Mouse (Mus musculus) gastrocnemius, adult 8-10 months (tissue): ENCODE results near the gene Man2a1. TPM values are rescaled to one million over a fixed set of nuclear protein-coding genes. Genes with fewer than 3 reads are reported as not detected.

Experiments
- DNase-seq, 2 experiments: peaks; one replicate each; pipeline ENCODE4 v3.0.0; 2022; ENCODE audit warnings: low spot score in 2 of 2
- total RNA-seq, 4 experiments: library from RNA; stranded (reverse); gene quantifications; 2 replicates each; pipeline ENCODE4 v1.2.4; 2022

Man2a1 gene
- total RNA-seq, 4 experiments from 2014 or later, result 4.5 to 6.1 (median 5.2) TPM

DNA sequence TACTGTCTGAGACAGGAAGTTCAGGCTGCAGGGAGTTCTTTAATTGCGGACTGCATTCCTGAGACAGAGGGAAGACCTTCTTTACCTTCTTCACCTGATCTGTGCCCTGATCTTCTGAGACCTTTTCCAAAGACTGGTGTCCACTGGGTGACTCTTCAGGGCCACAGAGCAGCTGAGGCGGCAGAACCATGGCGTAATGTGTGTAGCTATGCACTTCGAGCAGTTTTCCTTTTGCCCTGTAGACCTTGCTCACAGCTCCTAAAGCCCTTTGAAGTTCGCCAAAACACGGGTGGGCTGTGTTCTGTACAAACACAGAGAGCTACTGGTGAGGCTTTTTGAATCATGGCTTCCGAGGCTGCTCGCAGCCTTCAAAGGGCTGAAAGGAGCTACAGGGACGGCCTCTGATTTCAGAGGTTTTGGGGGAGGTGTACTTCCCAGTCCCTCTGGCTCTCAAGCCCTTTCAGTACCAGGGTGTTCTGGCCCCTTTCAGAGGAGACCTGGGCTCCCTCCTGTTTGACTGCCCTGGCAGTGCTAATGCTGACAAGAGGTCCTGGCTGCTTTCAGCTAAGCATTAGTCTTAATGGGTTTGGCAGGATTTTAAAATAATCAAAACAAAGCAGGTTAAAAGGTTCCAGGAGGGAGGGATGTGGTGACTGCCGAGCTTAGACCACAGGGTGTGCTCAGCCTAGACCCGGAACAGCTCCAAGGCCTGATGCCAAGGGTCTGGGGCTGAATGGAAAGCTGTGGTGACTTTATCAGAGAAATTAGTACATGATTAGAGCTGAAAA, 201.8 kb downstream of the Man2a1 start:
- DNase-seq, result no peak

DNA sequence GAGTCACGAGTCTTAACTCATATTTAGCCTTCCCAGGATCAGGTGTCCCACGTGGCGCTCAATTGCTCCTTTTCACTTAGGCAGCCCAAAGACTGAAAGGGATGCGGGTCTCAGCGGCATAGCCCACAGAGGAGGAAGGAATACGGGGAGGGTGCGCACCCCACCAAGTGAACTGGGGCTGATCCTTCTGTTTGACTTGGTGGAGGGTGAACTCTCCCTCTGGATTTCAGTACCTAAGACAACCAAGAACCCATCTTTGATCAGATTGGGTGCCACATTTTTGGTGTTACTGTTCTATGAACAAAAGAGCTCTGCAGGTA, 202.4 kb downstream of the Man2a1 start:
- no peak for DNase-seq

Other genes with a start within 250 kb of the Man2a1 start
- gene 4930583I09Rik, start 235.3 kb downstream of the Man2a1 start, total RNA-seq, result not detected